Mouse (Mus musculus): Measurements from ENCODE around the gene Itln1. TPM values are rescaled to one million over a fixed set of nuclear protein-coding genes. Genes with fewer than 3 reads are reported as not detected.

Itln1 gene
- polyA plus RNA-seq (2015; fragmentation: Nextera tagmentation; extraction: Ambion mirVana): not detected in 2 replicates

GRCm38 (mm10) chr1:171535194-171535593 is at the start of gene Itln1:
Gene Itln1 (minus strand): TSS chr1:171535294.

GRCm38 (mm10) chr1:171558898-171559297 is 23.8 kb upstream of the Itln1 start, which contains the start of gene Cd244a:
Gene Cd244a (plus strand): TSS chr1:171559193.

GRCm38 (mm10) chr1:171503250-171503591 is 31.9 kb downstream of the Itln1 start, which contains the start of gene Alyref2:
Gene Alyref2 (plus strand): TSS chr1:171503478.

Other genes starting within 250 kb of the Itln1 start
- gene Usp21, start 247.3 kb downstream of the Itln1 start, polyA plus RNA-seq (2015; fragmentation: Nextera tagmentation; extraction: Ambion mirVana): 34.0 and 36.2 TPM in 2 replicates
- 62.2 and 65.2 TPM in 2 replicates for gene Ufc1, start 240.3 kb downstream of the Itln1 start, polyA plus RNA-seq (2015; fragmentation: Nextera tagmentation; extraction: Ambion mirVana)
- gene Dedd, start 206.1 kb downstream of the Itln1 start, polyA plus RNA-seq (2015; fragmentation: Nextera tagmentation; extraction: Ambion mirVana): 21.7 and 22.4 TPM in 2 replicates
- gene Nit1, start 189.6 kb downstream of the Itln1 start, polyA plus RNA-seq (2015; fragmentation: Nextera tagmentation; extraction: Ambion mirVana): 17.3 and 21.0 TPM in 2 replicates
- gene Pfdn2, start 189.6 kb downstream of the Itln1 start, polyA plus RNA-seq (2015; fragmentation: Nextera tagmentation; extraction: Ambion mirVana): 63.8 and 71.4 TPM in 2 replicates
- gene Klhdc9, start 174.5 kb downstream of the Itln1 start, polyA plus RNA-seq (2015; fragmentation: Nextera tagmentation; extraction: Ambion mirVana): 0.49 and 0.56 TPM in 2 replicates
- gene Nectin4, start 165.2 kb downstream of the Itln1 start, polyA plus RNA-seq (2015; fragmentation: Nextera tagmentation; extraction: Ambion mirVana): 0.30 and 0.41 TPM in 2 replicates
- gene Arhgap30, start 146.3 kb downstream of the Itln1 start, polyA plus RNA-seq (2015; fragmentation: Nextera tagmentation; extraction: Ambion mirVana): 14.1 and 20.7 TPM in 2 replicates
- 36.7 and 42.8 TPM in 2 replicates for gene Usf1, start 124.0 kb downstream of the Itln1 start, polyA plus RNA-seq (2015; fragmentation: Nextera tagmentation; extraction: Ambion mirVana)
- gene Tstd1, start 116.4 kb downstream of the Itln1 start, polyA plus RNA-seq (2015; fragmentation: Nextera tagmentation; extraction: Ambion mirVana): 2.8 and 4.4 TPM in 2 replicates
- 24.5 and 31.5 TPM in 2 replicates for gene F11r, start 97.8 kb downstream of the Itln1 start, polyA plus RNA-seq (2015; fragmentation: Nextera tagmentation; extraction: Ambion mirVana)
- 6.6 and 8.5 TPM in 2 replicates for gene Alyref2, start 31.8 kb downstream of the Itln1 start, polyA plus RNA-seq (2015; fragmentation: Nextera tagmentation; extraction: Ambion mirVana)
- 8.0 and 8.9 TPM in 2 replicates for gene Cd244a, start 23.9 kb upstream of the Itln1 start, polyA plus RNA-seq (2015; fragmentation: Nextera tagmentation; extraction: Ambion mirVana)
- 2.5 and 3.4 TPM in 2 replicates for gene Ly9, start 72.1 kb upstream of the Itln1 start, polyA plus RNA-seq (2015; fragmentation: Nextera tagmentation; extraction: Ambion mirVana)
- gene Slamf7, start 117.7 kb upstream of the Itln1 start, polyA plus RNA-seq (2015; fragmentation: Nextera tagmentation; extraction: Ambion mirVana): 4.1 and 6.0 TPM in 2 replicates
- 28.5 and 35.8 TPM in 2 replicates for gene Cd48, start 146.7 kb upstream of the Itln1 start, polyA plus RNA-seq (2015; fragmentation: Nextera tagmentation; extraction: Ambion mirVana)
- gene Slamf1, start 231.8 kb upstream of the Itln1 start, polyA plus RNA-seq (2015; fragmentation: Nextera tagmentation; extraction: Ambion mirVana): 1.5 and 1.8 TPM in 2 replicates

All from spleen, postnatal 0 days (tissue).